Mouse (Mus musculus) megakaryocyte, adult 5-6 weeks (primary cell): ENCODE measurements around the gene Ptpn11. TPM values are rescaled to one million over a fixed set of nuclear protein-coding genes. Genes with fewer than 3 reads are reported as not detected.

Experiments used
- ATAC-seq: 2 replicates; pipeline ENCODE4 v1.8.0; 2016; ENCODE audit warnings: mild to moderate bottlenecking, inconsistent platforms; ENCODE audit not compliant: poor library complexity, severe bottlenecking
- total RNA-seq, 2 experiments: library from RNA; stranded (forward) in 1 of 2; stranded (reverse) in 1 of 2; fragments of 153-499, 151-499 nt in 1 of 2; fragments of 221-1000, 200-1000 nt in 1 of 2; gene quantifications; 2 replicates each; pipeline versions ENCODE4 v1.2.3 to v1.2.4; 2015 to 2017

Gene Ptpn11
- total RNA-seq, 2 experiments from 2014 or later, result 20.2 to 37.8 TPM

DNA sequence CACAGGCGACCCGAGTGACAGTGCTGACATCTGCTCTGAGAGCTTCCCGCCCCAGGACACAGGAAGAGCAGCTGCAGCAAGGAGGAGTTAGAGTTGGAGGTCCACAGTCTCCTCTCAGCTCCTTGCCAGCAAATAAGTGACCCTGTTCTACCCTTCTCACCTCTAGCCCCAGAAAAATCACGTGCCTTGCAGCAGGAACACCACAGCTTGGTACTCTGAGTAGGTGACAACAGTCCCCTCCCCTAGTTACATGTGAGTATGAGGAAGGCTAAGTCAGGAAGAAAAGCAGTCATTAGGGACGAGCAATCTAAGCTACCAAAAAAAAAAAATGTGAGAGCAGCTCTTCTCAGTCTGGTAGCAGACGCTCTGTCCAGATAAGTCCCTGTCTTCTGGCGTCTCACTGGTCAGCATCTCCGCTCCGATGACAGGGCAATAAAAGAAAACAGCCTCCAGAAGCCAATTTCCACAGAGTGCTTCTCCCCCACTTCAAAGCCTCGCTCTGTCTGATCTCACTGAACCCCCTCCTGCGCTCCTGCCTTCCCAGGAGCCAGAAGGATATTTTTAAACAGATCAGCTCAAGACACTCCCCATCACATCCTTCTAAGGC, 6.1 kb downstream of the Ptpn11 start:
- ATAC-seq, result no peak

DNA sequence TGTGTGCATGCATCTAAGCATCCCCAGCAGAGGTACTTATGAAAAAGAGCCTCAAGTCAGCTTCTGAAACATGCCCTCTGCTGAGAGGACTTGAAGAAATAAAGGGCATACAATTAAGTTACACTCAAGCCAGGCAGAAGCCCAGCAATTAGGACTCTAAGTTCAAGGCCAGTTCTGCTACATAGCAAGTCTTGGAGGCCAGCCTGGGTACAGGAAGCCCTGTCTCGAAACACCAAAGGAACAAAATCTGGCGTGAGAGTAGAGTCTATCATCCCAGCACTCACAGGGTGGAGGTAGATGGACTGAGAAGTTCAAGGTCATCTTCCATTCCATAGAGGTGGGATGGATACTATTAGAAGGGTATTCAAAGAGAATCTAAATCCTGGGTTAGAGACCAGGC, 6.8 kb downstream of the Ptpn11 start:
- no peak for ATAC-seq

DNA sequence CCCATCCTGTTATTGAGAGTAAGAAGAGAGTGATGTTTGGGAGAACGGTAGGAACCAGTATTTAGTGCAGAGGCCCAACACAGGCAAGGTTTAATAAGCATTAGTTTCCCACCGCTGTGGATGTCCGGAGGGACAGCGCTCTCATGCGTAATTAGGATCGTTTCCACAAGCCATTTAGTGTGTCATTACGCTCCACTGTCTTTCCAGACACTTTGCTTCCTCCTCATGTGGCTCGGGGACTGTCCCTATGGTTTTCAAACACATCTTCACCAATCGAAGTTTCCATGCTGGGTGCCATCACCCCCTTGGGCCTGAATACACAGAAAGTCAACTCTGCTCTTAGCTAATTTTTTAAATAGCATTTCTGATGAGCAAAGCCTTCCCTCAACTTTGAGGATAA, 7.9 kb downstream of the Ptpn11 start:
- ATAC-seq, result no peak

DNA sequence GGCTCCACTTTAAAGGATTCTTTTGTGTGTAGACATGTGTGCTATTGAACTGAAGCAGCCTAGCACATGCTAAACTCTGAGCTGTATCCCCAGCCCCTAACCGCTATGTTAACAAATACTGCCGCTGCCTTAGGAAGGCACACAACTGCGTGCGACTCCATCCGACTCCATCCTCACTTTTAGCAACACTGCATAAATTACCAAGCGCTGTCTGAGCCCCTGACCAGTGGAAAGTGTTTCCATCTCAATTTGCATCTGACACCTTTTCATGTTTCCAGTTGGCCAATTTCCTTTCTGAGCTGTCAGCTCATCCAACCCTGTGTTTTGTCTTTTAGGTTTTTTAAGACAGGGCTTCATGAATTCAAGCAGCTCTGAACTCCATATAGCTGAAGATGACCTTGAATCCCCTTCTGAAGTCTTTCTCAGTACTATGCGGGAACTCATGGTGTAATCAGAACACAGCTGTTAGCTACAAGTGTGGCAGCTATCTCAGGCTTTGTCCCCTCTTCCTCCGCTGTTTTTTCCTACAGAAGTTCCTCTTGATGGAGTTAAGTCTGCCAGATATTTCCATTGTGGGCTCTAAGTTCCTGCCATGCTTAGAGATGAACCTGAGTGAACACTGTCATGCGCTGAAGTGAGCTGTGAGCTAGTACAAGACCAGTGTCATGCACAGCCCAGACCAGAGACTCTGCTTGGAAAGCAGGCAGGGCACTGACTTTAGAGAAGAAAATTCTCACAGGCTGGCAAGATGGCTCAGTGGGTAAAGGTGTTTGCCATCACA, 11.9 kb downstream of the Ptpn11 start:
- ATAC-seq, result no peak

DNA sequence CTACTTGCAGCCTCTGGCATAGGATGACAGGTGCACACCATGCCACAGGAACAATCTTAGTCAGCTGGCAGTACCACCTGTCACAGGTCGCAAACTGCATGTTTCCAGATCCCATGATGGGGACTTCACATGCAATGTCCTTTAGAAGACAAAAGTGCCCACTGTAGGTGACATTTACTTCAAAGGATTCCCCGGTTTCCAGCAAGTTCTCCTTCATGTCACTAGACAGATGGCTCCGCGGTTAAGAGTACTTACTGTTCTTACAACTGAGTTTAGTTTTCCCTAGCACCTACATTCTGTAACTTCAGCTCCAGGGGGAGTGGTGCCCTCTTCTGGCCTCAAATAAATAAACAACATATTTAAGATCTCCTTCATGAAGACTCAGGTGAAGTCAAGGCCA, 18.4 kb downstream of the Ptpn11 start:
- no peak for ATAC-seq

DNA sequence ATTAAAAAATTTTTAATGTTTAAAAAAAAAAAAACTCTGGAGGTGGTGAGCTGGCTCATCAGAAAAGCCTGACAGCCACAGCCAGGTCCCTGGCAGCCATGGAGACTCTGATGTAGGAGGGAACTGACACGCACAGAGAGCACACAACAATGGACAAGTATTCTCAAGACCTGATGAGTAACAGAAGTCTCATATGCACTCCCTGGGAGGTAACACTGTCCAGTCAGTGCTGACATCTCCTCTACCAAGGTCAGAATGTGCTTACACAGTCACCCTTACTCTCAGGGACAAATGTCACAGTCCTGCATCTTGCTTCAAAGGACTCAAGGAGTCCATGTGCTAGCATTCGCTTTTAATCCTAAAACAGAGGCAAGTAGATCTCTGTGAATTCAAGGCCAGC, 21.6 kb downstream of the Ptpn11 start:
- ATAC-seq, result no peak

DNA sequence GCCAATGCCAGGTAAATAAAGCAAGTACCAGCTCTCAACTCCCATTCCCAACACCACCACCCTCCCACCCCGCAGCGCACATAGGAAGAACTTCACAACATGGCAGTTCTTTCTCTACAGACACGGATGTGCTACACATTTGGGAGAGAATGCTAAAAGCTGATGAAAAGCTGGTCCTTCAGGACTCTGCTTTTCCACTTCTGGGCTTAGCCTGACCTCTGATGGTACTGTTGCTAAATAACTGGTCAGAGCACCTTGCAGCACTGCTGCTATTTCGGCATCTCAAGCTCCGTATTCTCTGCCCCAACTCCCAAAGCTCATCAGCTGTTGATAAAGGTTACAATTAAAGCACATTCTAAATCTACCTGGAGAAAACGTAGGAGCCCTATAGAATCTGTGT, 24.3 kb downstream of the Ptpn11 start:
- no peak for ATAC-seq

DNA sequence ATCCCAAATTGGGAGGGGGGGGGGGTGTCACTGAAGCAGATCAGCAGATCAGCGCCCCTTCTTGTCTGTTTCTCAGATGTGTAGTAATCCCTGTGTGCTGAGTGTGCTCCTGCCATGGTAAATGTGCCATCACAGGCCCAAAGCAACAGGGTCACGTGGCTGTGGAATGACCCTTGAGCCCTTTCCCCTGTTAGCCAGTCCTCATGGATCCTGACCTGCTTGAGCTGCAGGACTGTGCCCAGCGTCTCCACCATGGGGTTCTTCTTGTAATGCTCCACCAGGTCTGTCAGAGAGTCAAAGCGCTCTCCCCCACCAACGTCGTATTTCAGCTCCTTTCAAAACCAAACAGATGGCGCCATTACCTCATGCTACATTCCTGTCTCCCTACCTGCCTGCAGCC, 28.3 kb downstream of the Ptpn11 start:
- no peak for ATAC-seq

DNA sequence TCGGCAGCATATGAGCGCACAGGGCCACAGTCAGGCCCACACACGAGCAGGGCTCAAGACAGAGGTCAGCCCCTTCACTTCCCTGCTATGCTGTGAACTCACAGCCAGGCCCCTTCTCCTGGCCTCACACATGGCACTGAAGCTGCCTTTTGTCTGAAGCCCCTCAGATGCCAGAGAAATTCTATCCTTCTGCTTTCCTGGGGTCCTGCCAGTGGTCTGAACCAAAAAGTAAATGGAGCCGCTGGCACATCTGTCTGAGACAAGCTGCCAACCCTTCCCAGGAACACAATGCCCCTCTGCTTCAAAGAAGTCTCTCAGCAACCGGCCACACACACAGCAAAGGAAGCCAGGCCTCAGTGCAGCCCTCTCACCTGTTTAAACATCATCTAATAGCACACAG, 28.9 kb downstream of the Ptpn11 start:
- ATAC-seq, result no peak

DNA sequence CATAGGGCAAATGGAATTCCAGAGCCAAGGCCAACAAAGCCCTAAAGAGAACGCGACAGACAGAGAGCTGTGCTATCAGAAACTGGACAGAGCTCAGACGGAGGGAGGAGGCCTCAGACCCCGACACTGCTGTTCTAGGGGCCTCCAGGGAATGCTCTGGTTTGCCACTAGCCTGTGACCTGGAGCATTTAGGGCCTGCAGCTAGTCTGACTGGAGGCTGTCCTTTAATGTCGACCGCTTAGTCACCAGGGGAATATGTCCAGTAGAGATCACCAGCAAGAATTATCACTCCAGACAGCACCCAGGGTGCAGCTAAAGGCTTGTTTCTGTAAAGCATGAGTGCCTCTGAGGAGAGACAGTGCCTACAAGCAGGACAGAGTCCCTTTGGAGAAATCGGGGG, 32.2 kb downstream of the Ptpn11 start:
- no peak for ATAC-seq

DNA sequence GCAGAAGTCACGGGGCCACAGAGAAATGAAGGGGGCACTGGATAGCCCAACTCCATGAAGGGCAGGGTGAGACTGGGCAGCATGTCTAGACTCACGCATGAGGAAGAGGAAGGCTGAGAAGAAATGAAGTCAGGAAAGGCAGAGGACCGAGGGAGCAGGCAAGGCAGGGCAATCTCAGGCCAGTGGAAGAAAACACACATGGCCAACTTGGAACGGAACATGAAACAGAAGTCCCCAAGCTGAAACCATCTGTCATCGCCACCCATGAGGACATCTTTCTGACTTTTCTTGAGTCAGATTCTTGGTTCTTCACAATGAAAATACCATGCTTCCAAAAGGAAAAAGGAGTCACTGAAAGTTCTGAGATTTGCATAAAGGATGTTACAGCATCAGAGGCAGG, 33.7 kb downstream of the Ptpn11 start:
- no peak for ATAC-seq

DNA sequence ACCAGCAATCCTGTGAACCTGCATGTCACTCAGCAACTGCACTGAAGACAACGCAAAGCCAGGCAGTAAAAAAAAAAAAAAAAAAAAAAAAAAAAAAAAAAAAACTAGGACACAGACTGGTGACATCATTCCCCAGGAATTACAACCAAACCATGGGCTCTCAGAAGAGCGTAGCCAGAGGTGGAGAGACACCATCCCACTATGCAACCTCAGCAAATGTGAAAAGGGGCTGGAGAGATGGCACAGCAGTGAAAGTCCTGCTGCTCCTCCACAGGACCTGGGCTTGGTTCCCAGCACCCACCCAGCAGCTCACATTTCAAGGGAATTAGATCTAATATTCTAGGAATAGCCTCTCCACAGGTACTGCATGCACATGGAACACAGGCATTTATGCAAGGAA, 34.2 kb downstream of the Ptpn11 start:
- ATAC-seq, result no peak

DNA sequence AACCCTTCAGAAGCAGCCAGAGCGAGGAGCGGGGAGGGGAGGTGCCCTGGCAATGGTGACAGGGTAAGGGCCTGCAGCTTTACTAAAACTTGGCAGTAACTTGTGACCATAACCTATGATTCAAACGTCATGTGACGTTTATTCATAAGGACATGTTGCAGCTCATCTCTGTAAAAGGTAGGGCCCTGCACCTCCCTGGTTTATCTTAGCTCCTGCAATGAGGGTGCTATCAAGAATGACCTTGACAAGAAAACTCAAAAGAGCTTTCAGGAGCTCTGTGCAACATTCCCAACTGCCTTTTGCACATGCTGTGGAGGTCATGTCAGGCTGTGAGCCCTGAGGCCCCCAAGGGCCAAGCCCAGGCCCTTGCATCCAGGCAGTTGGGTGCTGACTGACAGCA, 35.1 kb downstream of the Ptpn11 start:
- ATAC-seq, result no peak

DNA sequence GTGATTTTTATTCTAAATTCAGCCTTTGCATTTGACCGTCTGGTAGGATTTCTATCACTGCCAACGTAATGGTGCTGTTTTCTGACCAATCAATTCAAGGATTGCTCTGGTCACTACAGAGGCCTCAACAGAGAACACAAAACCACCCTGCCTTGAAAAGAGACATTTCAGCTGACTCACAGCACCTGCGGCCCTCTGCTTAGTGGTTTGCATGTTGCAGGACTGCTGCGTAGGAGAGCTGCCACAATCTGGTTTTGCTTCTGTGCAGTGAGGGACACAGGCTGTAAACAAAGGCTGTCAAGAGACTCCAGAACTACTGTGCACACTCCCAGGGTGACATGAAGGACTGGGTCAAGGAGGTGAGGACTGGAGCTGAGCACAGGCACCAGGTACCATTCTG, 40.5 kb downstream of the Ptpn11 start:
- no peak for ATAC-seq

DNA sequence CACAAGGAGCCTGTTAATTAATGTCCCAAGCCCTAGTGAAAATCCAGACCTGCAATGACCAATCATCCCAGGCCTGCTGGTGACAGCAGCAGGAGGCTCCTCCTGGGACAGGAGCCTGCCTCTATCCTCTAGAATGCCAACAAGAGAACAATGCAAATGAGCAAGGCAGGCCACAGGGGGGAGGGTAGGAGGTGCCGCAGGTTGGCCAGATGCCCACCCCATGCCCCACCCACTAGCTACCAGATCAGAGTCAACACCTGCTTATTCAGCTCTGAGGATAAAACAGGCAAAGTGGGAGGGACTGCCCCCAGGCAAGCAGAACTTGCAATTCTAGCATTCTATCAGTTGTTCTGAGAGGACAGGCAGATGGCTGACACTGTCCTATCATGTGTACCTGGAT, 42.0 kb downstream of the Ptpn11 start:
- ATAC-seq, result no peak

DNA sequence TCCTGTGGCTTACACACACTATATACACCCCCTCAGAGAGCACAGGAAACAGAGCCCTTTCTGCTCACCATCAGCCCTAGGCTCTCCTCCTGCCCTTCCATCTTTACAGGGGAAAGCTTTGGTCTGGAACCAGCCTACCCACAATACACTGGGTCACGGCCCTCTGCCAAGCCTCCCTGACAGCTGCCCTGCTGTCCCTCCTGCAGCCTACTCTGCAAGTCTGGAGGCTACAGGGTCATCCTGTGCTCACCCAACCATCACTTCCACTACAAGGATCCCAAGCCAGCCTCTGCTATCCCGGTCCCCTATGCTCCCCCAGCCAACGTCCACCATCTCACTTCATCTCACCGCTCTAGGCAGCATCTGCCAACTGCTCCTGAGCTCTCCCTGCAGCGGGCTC, 44.9 kb downstream of the Ptpn11 start:
- no peak for ATAC-seq

DNA sequence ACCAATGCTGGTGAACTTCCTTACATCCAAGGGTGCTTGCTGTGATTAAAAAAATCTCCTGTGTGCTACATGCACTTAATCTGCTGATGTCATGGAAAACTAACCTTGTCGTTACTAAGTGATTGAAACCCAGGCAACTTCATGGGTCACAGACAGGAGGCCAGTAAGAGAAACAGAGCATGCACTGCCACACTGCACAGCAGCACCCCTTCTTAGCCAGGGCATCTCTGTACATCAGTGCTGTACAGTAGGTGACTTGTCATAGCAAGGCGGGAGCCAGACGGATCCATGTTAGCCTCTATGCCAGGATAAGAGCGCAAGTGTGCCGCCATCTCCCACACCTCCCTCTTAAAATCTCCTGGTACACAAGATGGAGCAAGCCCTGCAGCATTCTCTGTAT, 45.6 kb downstream of the Ptpn11 start:
- no peak for ATAC-seq

DNA sequence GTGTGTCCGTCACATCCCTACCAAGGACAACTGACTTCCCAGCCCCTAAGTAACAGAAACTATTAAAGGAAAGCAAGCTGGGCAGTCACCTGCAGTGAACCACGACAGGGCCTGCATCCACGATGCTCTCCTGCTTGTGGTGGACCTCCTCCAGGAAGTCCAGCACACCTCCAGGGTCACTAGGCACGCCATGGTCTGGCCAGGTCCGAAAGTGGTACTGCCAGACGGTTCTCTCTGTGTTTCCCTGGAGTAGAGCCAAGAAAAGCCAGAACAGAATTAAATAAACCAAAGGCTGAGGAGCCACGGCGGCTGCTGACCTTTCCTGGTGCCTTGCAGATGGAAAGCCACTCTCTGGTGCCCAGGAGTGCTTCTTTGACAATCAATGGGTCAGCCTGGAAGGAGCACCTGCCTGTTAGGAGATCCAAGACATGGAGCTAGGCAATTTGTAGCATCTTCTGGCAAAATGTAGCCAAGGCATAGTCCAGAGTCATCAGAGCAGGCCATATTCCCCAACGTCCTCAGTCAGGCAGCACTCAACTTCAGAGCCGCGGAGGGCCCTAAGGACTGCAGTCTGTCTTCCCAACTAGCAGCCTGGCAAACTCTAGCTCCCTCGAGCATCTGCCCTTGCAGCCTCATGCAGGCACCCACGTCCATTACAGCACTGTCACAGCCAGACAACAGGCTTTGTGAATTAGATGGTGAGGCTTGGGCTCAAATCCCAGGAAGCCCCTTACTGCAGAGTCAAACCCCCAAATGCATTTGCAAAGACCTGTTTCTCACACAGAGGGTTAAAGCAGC, 46.6 kb downstream of the Ptpn11 start:
- ATAC-seq, result no peak

DNA sequence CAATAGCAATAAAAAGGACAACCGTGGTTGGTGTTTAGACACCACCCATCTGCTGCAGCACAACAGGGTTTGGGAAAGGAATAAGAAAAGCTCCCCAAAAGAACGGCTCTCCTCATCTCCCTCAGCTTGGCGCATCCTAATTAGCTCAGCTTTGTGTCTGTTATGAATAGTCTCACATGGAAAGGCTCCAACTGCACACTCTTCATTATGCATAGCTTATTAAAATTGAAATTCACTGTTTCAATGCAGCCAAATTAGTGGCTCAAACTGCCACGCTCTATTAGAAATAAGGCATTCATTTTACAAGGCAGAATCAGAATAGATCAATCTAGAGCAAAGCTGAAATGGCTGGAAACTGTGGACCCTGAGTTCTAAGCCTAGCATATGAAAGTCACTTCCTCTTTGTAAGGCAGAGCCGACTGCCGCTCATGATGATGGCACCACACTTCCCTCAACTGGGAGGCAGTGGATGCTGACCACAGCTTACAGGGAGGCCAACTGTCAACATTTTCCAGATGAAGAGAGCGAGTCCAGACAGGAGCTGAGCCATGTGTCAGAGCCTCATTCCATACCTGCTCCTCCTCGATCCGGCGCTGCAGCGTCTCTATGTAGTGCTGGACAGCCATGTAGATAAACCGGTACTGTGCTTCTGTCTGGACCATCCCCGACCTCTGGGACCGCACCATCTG, 48.6 kb downstream of the Ptpn11 start:
- peak; percentile 80 for ATAC-seq

DNA sequence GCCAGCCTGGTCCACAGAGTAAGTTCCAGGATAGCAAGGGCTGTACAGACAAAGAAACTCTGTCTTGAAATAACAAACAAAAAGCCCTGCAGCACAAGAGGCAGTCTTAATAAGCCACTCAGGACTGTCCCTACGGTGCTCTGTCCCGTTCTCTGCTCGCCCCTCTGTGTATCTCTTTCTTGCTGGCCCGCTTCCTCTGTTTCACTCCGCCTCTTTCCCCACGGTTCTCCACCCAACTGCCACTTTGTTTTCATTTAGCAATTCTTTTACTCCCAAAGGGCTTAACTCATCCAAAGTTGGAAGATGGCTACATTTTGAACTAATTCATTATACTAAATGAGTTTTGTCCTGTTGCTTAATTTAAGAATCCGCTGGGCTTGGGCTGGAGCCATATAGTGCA, 50.9 kb downstream of the Ptpn11 start:
- ATAC-seq, result no peak

DNA sequence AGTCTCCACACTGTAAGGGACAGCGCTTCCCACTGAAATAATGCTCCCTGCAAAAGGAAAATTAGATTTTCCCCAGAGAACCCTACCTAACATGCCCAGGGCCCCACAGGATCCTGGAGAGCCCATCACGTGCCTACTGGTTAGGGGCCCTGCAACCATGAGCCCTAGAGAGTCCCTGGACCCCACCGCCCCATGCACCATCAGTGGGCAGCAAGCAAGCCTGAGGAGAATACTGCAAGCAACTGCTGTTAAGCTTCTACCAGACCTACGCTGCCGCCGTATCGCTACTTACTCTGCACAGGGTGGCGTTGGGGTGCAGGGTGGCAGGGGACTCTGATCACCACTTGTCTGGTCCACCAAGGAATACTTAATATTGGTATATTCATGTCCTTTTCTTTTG, 54.1 kb downstream of the Ptpn11 start:
- no peak for ATAC-seq
